Mouse (Mus musculus): ENCODE measurements at regions not wholly inside any gene's neighbourhood (a gene's known extent, or its start where the extent isn't known, plus 50 kb on each side); places are given as distances from the start of the nearest gene placed in this dataset.
"Not testable (repeated sequence)": the region's sequence is repeated elsewhere in the genome, so short reads cannot be mapped to it uniquely, and the experiment has no call there.

GRCm38 (mm10) chr4:89621260-89621659 is 58.0 kb upstream of the Dmrta1 start:
- no peak for DNase-seq (ENCODE audit: low spot score in 2 of 2)

GRCm38 (mm10) chr4:89604721-89605120 is 74.5 kb upstream of the Dmrta1 start:
- peak; percentile 4 to 15 for DNase-seq (ENCODE audit: low spot score in 2 of 2)

- DNase-seq (ENCODE audit: low spot score in 2 of 2), result peak; percentile 57 to 77
These were observed 103.7 kb upstream of the Dmrta1 start for GRCm38 (mm10) chr4:89575529-89575928.

- DNase-seq (ENCODE audit: low spot score in 2 of 2), result no peak
These were observed 124.3 kb upstream of the Dmrta1 start for GRCm38 (mm10) chr4:89554711-89555466.

- no peak for DNase-seq (ENCODE audit: low spot score in 2 of 2)
These were observed 126.7 kb upstream of the Dmrta1 start for GRCm38 (mm10) chr4:89552556-89552955.

GRCm38 (mm10) chr4:89550515-89550914 is 128.7 kb upstream of the Dmrta1 start:
- no peak for DNase-seq (ENCODE audit: low spot score in 2 of 2)

GRCm38 (mm10) chr4:89532462-89532861 is 146.8 kb upstream of the Dmrta1 start:
- DNase-seq (ENCODE audit: low spot score in 2 of 2), result peak; percentile 49 to 65

- no peak for DNase-seq (ENCODE audit: low spot score in 2 of 2)
These were observed 149.0 kb upstream of the Dmrta1 start for GRCm38 (mm10) chr4:89530050-89530911.

- no peak for DNase-seq (ENCODE audit: low spot score in 2 of 2)
These were observed 151.3 kb upstream of the Dmrta1 start for GRCm38 (mm10) chr4:89527966-89528365.

- no peak for DNase-seq (ENCODE audit: low spot score in 2 of 2)
These were observed 151.9 kb upstream of the Dmrta1 start for GRCm38 (mm10) chr4:89527326-89527725.

- not testable (repeated sequence) for DNase-seq (ENCODE audit: low spot score in 2 of 2)
These were observed 153.7 kb upstream of the Dmrta1 start for GRCm38 (mm10) chr4:89525525-89525924.

- peak; percentile 51 to 66 for DNase-seq (ENCODE audit: low spot score in 2 of 2)
These were observed 154.7 kb upstream of the Dmrta1 start for GRCm38 (mm10) chr4:89524260-89525200.

GRCm38 (mm10) chr4:89523423-89524259 is 155.6 kb upstream of the Dmrta1 start:
- DNase-seq (ENCODE audit: low spot score in 2 of 2), result no peak

GRCm38 (mm10) chr4:89518027-89518426 is 161.2 kb upstream of the Dmrta1 start:
- no peak for DNase-seq (ENCODE audit: low spot score in 2 of 2)

- DNase-seq (ENCODE audit: low spot score in 2 of 2), result no peak
These were observed 163.3 kb upstream of the Dmrta1 start for GRCm38 (mm10) chr4:89515823-89516411.

GRCm38 (mm10) chr4:89514981-89515380 is 164.3 kb upstream of the Dmrta1 start:
- no peak for DNase-seq (ENCODE audit: low spot score in 2 of 2)

- no peak for DNase-seq (ENCODE audit: low spot score in 2 of 2)
These were observed 168.6 kb upstream of the Dmrta1 start for GRCm38 (mm10) chr4:89510593-89510992.

GRCm38 (mm10) chr4:89509655-89510391 is 169.4 kb upstream of the Dmrta1 start:
- no peak for DNase-seq (ENCODE audit: low spot score in 2 of 2)

- no peak for DNase-seq (ENCODE audit: low spot score in 2 of 2)
These were observed 171.0 kb upstream of the Dmrta1 start for GRCm38 (mm10) chr4:89508103-89508763.

Measured in layer of hippocampus, postnatal 10 days (tissue).